Mouse (Mus musculus): ENCODE data around the gene Slc41a3. TPM values are rescaled to one million over a fixed set of nuclear protein-coding genes. Genes with fewer than 3 reads are reported as not detected.

Gene Slc41a3
- total RNA-seq, 2 experiments from 2014 or later, result 20.8 to 25.2 TPM

DNA sequence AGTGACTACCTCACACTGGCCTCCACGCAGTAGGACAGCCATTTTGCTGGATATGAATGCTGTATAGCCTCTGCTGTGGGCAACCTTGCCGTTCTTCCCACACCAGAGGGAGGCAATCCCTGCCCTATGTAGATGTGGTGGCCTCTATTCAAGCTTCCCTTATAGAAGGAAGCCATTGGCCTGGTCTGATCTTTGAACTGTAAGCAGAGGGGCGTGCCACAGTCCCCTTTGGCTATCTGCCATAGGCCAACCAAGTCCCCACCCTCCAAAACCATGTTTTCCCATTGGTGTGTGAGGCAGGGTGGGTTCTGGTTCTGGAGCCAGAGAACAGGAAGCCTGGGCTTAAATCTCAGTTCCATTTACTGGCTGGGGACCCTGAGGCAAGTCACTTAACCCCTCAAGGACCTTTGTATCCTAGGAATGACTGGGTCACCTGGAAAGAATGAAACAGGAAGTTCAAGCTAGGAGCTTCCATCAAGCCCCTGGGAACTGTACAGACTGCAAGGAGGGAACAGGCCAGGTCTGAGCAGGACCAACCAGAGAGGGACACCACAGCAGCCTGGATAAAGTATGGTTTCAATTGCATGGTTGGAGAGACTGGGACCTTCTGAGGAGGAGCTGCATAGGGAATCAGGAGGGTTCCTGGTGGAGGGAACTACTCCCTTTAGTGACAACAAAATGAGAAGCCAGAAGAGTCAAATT lies 79.5 kb downstream of the Slc41a3 start:
- peak; percentile 20 for DNase-seq

DNA sequence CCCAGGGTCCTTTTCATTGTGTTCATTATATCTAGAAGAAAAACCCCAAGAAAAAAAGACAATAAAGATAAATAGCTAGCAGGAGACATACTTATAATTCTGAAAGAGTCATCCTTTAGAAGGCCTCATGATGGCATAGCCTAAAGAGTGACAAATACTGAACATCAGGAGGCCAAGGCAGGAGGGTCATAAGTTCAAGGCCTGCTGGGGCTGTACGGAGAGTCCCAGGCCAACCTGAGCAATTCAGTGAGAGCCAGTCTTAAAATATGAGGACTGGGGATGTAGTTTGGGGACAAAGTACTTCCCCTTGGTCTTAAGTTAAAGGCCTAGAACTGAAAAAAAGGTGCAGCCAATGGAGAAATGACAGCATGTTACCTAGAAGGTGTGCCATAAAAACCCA lies 82.3 kb downstream of the Slc41a3 start:
- no peak for DNase-seq

DNA sequence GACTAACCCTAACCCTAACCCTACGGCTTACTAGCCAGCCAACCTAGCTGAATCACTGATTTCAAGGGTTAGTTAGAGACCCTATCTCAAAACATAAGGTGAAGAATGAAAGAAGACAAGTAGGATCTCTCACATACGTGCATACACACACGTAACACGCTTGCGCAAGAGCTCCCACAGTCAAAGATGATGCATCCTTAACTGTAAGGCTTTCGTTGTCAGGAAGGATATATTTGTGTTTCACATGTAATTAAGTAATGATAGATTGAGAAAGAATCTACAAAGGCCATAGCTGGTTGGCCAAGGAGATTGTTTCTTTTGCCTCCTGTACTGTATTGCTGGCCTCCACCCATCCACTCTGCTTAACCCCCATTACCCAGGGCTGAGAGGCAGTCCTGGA lies 83.5 kb downstream of the Slc41a3 start:
- DNase-seq, result no peak

DNA sequence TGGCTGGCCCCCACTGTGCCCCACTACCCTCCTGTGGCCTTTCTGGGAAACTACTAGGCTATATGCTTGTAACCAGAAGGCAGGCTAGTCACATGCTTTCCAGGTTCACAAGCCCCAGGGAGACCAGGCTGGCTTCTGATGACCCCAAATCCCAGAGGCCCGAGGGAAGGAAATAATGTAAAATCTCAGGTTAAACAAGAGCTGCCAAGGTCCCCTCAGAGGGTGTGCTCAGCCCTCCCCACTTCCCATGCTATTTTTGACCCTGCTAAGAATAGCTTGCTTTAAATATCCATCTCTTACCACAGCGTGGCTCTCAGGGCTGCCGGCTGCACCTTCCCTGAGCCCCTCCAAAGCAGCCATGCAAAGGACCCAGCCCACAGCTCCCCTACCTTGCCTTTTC lies 84.2 kb downstream of the Slc41a3 start:
- DNase-seq, result no peak

GRCm38 (mm10) chr6:90689500-90689899 lies 85.0 kb downstream of the Slc41a3 start:
- DNase-seq, result no peak

DNA sequence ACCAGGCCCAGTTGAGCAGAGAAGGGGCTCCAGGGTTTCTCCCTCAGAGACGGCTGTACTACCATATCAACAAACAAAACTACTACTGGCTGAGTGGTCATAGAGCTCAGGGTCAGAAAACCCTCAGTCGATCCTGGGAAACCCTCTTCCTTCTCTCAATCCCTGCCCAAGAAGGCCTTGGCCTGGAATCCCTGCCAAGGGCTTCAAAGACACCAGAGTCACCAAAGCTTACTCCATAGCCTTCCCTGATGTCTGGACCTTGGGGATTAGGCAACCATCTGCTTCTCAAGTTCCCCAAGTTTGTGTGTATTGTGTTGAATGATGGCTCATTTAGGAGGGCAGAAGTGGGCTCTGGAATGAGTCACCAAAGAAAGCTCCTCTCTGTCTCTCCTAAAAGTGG lies 87.4 kb downstream of the Slc41a3 start:
- no peak for DNase-seq

GRCm38 (mm10) chr6:90692404-90692803 lies 87.9 kb downstream of the Slc41a3 start:
- no peak for DNase-seq

DNA sequence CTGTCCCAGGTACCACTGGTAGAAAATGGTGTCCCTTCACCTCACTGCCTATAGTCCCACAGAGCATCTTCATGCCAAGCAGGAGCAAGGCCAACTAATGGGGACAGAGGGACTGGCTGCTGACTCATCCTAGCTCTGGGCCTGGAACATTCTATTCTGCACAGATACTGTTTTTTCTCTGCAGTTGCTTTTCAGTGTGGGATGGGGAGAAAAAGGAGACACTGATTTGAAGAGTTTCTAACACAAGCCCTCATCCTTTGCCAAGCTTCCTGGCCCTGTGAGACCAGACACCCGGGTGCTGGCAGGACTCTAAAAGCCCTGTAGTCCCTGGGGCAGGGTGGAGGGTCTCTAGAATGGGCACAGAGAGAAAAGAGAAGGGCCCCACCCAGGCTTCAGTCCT lies 91.2 kb downstream of the Slc41a3 start:
- DNase-seq, result no peak

Small RNAs within 50 kb of the gene (microRNA-seq; reads per million reads assigned to microRNA genes)
- not detected for gene Gm24816

Other genes starting within 250 kb of the Slc41a3 start
- gene Zxdc, start 235.2 kb upstream of the Slc41a3 start, total RNA-seq (2021), result 10 to 100 TPM; 17.6 to 18.7 TPM
- gene Cfap100, start 175.9 kb upstream of the Slc41a3 start, total RNA-seq (2021), result under 1 TPM; 0.58 to 0.90 TPM
- gene Klf15, start 142.1 kb upstream of the Slc41a3 start, total RNA-seq (2021), result 10 to 100 TPM; 14.8 to 42.1 TPM
- gene Aldh1l1, start 118.3 kb upstream of the Slc41a3 start, total RNA-seq (2021), result 10 to 100 TPM; 51.9 to 95.0 TPM